Mouse (Mus musculus): ENCODE measurements around the gene Mllt1. TPM values are rescaled to one million over a fixed set of nuclear protein-coding genes. Genes with fewer than 3 reads are reported as not detected.

The Mllt1 gene
- polyA plus RNA-seq, 1 experiment from 2014 or later = 74.9 TPM

GRCm38 (mm10) chr17:56963646-56964045, 28.4 kb upstream of the Mllt1 start:
- Histone ChIP-seq H3K9me3 (replicated peaks) (no peaks in the 10 kb centered on the region), H3K4me1 (no peaks in the 10 kb centered on the region), H3K4me3 (replicated peaks) (no peak overlapping the region), H3K36me3 (no peaks in the 10 kb centered on the region), H3K9ac (replicated peaks) (no peak overlapping the region), H3K27me3 (replicated peaks) (no peaks in the 10 kb centered on the region), H3K27ac (replicated peaks) (no peak overlapping the region), H3K4me2 (no peak overlapping the region)
- WGBS = 85% methylated on average over 6 of the region's 6 CpGs
- no peak for ATAC-seq (ENCODE audit: low FRiP score)

DNA sequence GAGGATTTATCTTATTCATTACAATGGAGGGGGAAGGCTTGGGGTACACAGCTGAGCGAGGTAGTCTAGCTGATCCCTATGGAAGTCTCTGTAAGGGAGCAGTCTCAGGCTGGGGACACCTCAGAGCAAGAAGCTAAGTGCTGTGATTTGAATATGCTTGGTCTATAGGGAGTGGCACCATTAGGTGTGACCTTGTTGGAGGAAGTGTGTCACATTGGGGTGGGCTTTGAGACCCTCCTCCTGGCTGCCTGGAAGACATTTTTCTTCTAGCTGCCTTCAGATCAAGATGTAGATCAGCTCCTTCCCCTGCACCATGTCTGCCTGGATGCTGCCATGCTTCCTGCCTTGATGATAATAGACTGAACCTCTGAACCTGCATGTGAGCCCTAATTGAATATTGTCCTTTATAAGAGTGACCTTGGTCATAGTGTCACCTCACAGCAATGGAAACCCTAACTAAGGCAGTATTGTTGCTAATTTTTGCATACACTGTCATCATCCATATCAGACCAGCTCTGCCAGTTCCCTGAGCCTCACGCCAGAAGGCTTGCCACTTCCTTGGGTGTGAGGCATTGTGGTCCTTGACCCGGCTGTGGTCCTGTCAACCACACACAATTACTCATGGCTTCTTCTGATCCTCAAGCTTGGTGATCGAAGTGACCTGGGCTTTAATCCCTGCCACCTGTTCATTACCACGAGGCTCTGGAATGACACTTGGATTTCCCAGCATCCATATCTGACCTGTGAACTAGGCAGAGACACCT, 27.6 kb upstream of the Mllt1 start:
- H3K27ac ChIP-seq (replicated peaks) = no peak overlapping the region
- no peak overlapping the region for H3K9ac ChIP-seq (replicated peaks)
- H3K27me3 ChIP-seq (replicated peaks) = no peaks in the 10 kb centered on the region
- no peak overlapping the region for H3K4me2 ChIP-seq
- 89% methylated on average over 5 of the region's 5 CpGs for WGBS
- no peak for ATAC-seq (ENCODE audit: low FRiP score)
- H3K4me1 ChIP-seq = no peaks in the 10 kb centered on the region
- no peak overlapping the region for H3K4me3 ChIP-seq (replicated peaks)
- H3K36me3 ChIP-seq = no peaks in the 10 kb centered on the region
- H3K9me3 ChIP-seq (replicated peaks) = no peaks in the 10 kb centered on the region

DNA sequence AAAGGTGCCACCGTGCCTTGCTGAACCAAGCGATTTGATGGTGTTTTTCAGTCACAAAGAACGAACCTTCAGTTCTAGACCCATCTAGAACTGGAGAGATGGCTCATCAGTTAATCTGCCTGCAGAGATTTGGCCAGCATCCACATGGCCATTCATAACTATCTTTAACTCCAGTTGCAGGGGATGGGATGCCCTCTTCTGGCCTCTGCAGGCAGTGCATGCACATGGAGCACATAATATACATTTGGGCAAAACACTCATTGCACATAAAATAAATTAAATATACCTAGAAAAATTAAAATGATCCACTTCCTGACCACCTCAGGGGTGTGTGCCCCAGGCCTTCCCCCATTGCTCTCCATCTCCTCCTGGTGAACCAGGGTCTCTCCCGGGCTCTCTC, 26.7 kb upstream of the Mllt1 start:
- WGBS = 95% methylated on average over 4 of the region's 4 CpGs
- H3K4me3 ChIP-seq (replicated peaks) = no peak overlapping the region
- no peak overlapping the region for H3K27ac ChIP-seq (replicated peaks)
- no peaks in the 10 kb centered on the region for H3K4me1 ChIP-seq
- H3K36me3 ChIP-seq = no peaks in the 10 kb centered on the region
- ATAC-seq (ENCODE audit: low FRiP score) = no peak
- H3K9ac ChIP-seq (replicated peaks) = no peak overlapping the region
- no peaks in the 10 kb centered on the region for H3K27me3 ChIP-seq (replicated peaks)
- no peak overlapping the region for H3K4me2 ChIP-seq
- no peaks in the 10 kb centered on the region for H3K9me3 ChIP-seq (replicated peaks)

- Histone ChIP-seq H3K9me3 (replicated peaks) (no peaks in the 10 kb centered on the region), H3K4me3 (replicated peaks) (no peak overlapping the region), H3K36me3 (no peaks in the 10 kb centered on the region), H3K4me1 (no peaks in the 10 kb centered on the region), H3K27me3 (replicated peaks) (0 out of 2 replicates have a peak, but pooled peaks cover 2% of the 10 kb centered on the region), H3K9ac (replicated peaks) (no peak overlapping the region), H3K4me2 (no peak overlapping the region), H3K27ac (replicated peaks) (no peak overlapping the region)
- 86% methylated on average over 4 of the region's 4 CpGs for WGBS
- ATAC-seq (ENCODE audit: low FRiP score) = no peak
These were observed 23.5 kb upstream of the Mllt1 start for GRCm38 (mm10) chr17:56958667-56959066.

DNA sequence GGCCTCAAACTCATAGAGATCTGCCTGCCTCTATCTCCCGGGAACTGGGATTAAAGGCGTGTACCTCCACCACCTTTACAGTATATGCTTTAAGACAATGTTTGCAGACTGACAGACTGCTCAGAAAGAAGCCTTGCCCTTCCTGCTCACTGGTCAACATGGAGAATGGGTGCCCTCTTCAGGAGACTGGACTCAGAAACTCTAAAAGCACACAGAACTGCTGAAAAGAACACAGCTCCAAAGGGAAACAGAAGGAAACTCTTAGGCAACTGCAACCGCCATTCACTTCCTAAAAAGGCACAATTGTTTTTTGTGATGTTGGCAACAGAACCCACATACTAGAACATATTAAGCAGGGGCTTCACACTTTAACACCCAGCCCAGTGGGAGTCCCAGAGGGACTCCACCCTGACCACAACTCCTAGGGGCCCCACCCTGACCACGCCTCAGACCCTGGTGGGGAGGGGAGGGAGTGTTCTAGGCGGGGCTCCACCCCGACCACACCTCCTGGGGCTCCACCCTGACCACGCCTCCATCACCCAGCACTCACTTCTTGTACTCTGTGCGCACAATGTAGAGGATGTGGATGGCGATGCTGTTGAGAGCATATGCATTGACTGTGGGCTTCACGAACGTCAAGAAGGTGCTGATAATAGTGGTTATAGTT, 22.7 kb upstream of the Mllt1 start:
- no peak overlapping the region for H3K4me2 ChIP-seq
- WGBS = 35% methylated on average over 11 of the region's 11 CpGs
- no peak for ATAC-seq (ENCODE audit: low FRiP score)

DNA sequence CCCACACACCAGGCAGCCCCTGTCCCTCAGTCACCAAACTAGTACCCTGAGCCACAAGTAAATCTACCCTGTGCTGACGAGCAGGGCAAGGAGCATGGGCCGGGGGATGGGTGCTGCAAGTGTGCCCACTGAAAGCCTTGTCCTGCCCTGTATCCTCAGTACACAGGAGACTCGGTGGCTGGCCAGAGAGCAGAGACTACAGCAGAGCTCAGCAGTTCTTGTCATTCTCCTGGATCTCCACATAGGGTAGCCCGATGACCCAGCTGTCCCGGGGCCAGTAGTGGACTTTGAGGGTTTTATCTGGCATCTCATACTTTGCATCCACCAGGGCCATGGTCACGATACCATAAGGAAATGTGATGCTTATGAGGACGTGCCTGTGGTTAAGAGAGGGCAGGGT, 19.7 kb upstream of the Mllt1 start:
- Histone ChIP-seq H3K27ac (replicated peaks) (no peak overlapping the region), H3K4me3 (replicated peaks) (no peak overlapping the region), H3K4me1 (no peaks in the 10 kb centered on the region), H3K9ac (replicated peaks) (no peak overlapping the region), H3K9me3 (replicated peaks) (no peaks in the 10 kb centered on the region), H3K36me3 (no peaks in the 10 kb centered on the region), H3K4me2 (no peak overlapping the region), H3K27me3 (replicated peaks) (peaks cover 2% of the 10 kb centered on the region; the same call in 1 of the 2 replicates)
- ATAC-seq (ENCODE audit: low FRiP score) = no peak
- 87% methylated on average over 7 of the region's 7 CpGs for WGBS

More for the DNA sequence above, 22.7 kb upstream of the Mllt1 start:
- H3K9me3 ChIP-seq (replicated peaks) = no peaks in the 10 kb centered on the region
- H3K4me1 ChIP-seq = no peaks in the 10 kb centered on the region
- H3K4me3 ChIP-seq (replicated peaks) = no peak overlapping the region
- H3K27ac ChIP-seq (replicated peaks) = no peak overlapping the region
- peaks cover 2% of the 10 kb centered on the region; the same call in 1 of the 2 replicates for H3K27me3 ChIP-seq (replicated peaks)
- no peak overlapping the region for H3K9ac ChIP-seq (replicated peaks)
- no peaks in the 10 kb centered on the region for H3K36me3 ChIP-seq

DNA sequence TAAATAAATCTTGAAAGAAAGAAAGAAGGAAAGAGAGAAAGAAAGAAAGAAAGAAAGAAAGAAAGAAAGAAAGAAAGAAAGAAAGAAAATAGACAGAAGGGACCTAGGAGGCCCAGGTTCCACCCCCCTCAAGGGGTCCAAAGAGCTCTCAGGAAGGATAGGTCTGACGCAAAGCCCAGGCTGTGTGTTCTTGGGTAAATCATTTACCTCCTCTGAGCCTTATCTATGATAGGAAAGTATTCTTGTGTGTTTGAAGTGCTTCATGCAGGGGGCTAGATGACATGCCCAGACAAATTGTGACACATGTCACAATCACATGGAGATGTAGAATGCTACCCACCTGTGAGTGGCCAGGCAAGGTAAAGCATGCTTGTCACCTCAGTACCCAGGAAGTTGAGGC, 17.4 kb upstream of the Mllt1 start:
- H3K27ac ChIP-seq (replicated peaks) = no peak overlapping the region
- H3K36me3 ChIP-seq = no peaks in the 10 kb centered on the region
- ATAC-seq (ENCODE audit: low FRiP score) = no peak
- H3K9ac ChIP-seq (replicated peaks) = no peak overlapping the region
- peaks cover 2% of the 10 kb centered on the region; the same call in 1 of the 2 replicates for H3K27me3 ChIP-seq (replicated peaks)
- WGBS = 91% methylated on average over 1 of the region's 1 CpGs
- H3K9me3 ChIP-seq (replicated peaks) = no peaks in the 10 kb centered on the region
- no peak overlapping the region for H3K4me3 ChIP-seq (replicated peaks)
- no peaks in the 10 kb centered on the region for H3K4me1 ChIP-seq
- no peak overlapping the region for H3K4me2 ChIP-seq

DNA sequence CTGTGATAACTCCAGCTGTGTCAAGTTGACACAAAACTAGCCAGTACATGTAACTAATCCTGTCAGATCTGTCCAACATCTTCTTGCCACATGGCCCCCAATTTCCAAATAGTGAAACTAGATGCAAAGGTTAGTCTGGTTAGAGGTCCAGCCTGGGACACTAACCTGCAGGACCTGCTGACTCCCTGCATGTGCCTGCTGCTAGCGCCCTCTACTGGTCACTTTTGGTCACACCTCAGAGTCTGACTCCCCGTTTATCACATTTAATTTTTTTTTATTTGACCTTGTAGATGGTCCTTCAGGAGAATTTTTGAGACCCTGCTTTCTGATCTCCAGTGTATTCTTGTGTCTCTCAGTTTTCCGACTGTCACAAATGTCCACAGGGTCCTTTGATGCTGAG, 15.7 kb upstream of the Mllt1 start:
- H3K9ac ChIP-seq (replicated peaks) = no peak overlapping the region
- H3K4me1 ChIP-seq = no peaks in the 10 kb centered on the region
- no peak overlapping the region for H3K4me2 ChIP-seq
- H3K27ac ChIP-seq (replicated peaks) = no peak overlapping the region
- no peaks in the 10 kb centered on the region for H3K9me3 ChIP-seq (replicated peaks)
- WGBS = 19% methylated on average over 3 of the region's 3 CpGs
- H3K27me3 ChIP-seq (replicated peaks) = peaks cover 2% of the 10 kb centered on the region; the same call in 1 of the 2 replicates
- no peaks in the 10 kb centered on the region for H3K36me3 ChIP-seq
- ATAC-seq (ENCODE audit: low FRiP score) = no peak
- H3K4me3 ChIP-seq (replicated peaks) = no peak overlapping the region

- H3K4me2 ChIP-seq = no peak overlapping the region
- no peaks in the 10 kb centered on the region; the same call in 1 of the 2 replicates for H3K9me3 ChIP-seq (replicated peaks)
- no peak overlapping the region for H3K27ac ChIP-seq (replicated peaks)
- no peak overlapping the region for H3K9ac ChIP-seq (replicated peaks)
- H3K4me1 ChIP-seq = peaks cover 13% of the 10 kb centered on the region
- 91% methylated on average over 4 of the region's 4 CpGs for WGBS
- no peaks in the 10 kb centered on the region for H3K36me3 ChIP-seq
- H3K27me3 ChIP-seq (replicated peaks) = no peaks in the 10 kb centered on the region
- H3K4me3 ChIP-seq (replicated peaks) = no peak overlapping the region
- ATAC-seq (ENCODE audit: low FRiP score) = no peak
These were observed 3.5 kb upstream of the Mllt1 start for GRCm38 (mm10) chr17:56938751-56939150.

- Histone ChIP-seq H3K27me3 (replicated peaks) (no peaks in the 10 kb centered on the region), H3K9me3 (replicated peaks) (no peaks in the 10 kb centered on the region), H3K27ac (replicated peaks) (no peak overlapping the region), H3K4me3 (replicated peaks) (no peak overlapping the region), H3K4me1 (peaks cover 33% of the 10 kb centered on the region), H3K4me2 (no peak overlapping the region), H3K36me3 (no peaks in the 10 kb centered on the region), H3K9ac (replicated peaks) (no peak overlapping the region)
- no peak for ATAC-seq (ENCODE audit: low FRiP score)
- 94% methylated on average over 7 of the region's 7 CpGs for WGBS
These were observed 1.5 kb upstream of the Mllt1 start for GRCm38 (mm10) chr17:56936731-56937130.

- 2% methylated on average over 37 of the region's 45 CpGs for WGBS
- peak overlapping the region; percentile 99 for H3K9ac ChIP-seq (replicated peaks)
- H3K27ac ChIP-seq (replicated peaks) = peak overlapping the region; percentile 91
- H3K9me3 ChIP-seq (replicated peaks) = no peaks in the 10 kb centered on the region
- H3K4me3 ChIP-seq (replicated peaks) = peak overlapping the region; percentile 96
- ATAC-seq (ENCODE audit: low FRiP score) = peak; percentile 55
- no peaks in the 10 kb centered on the region for H3K27me3 ChIP-seq (replicated peaks)
- H3K36me3 ChIP-seq = no peaks in the 10 kb centered on the region
- peaks cover 44% of the 10 kb centered on the region for H3K4me1 ChIP-seq
- peak overlapping the region; percentile 92 for H3K4me2 ChIP-seq
These were observed 477 bp downstream of the Mllt1 start for GRCm38 (mm10) chr17:56934545-56935330.

Measured in neural tube, embryonic 15.5 days (tissue).